Mouse (Mus musculus): ENCODE measurements around the gene Prr13. TPM values are rescaled to one million over a fixed set of nuclear protein-coding genes. Genes with fewer than 3 reads are reported as not detected.
A peak's percentile ranks its signal among the peaks of the same experiment; 100 is the strongest.

Prr13 gene
- polyA plus RNA-seq, 1 experiment from 2014 or later: 86.1 TPM

DNA sequence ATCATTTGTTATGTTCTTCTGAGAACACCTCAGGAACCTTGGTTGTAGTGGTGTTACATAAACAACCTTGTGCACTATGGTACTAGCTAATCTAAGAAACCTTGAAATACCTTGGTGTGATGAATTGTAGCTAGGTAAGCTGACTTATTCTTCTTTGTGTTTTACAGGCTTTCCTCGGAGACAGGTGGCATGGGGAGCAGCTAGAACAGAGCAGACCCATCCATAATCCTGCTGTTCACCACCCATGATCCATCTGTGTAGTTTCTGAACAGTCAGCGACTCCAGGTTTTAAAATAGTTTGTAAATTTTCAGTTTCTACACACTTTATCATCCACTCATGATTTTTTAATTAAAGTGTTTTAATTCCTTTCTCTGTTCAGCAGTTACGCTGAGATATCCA is 39.5 kb downstream of the Prr13 start:
- 88% methylated on average over 3 of the region's 3 CpGs for WGBS
- Histone ChIP-seq H3K27ac (no peak overlapping the region), H3K27me3 (no peaks in the 10 kb centered on the region), H3K4me2 (no peak overlapping the region), H3K36me3 (peaks cover 98% of the 10 kb centered on the region), H3K9ac (no peak overlapping the region), H3K4me1 (no peaks in the 10 kb centered on the region; the same call in 1 of the 2 replicates), H3K4me3 (replicated peaks) (no peak overlapping the region), H3K9me3 (replicated peaks) (no peaks in the 10 kb centered on the region)
- no peak for ATAC-seq (replicated peaks; ENCODE audit: low FRiP score)

DNA sequence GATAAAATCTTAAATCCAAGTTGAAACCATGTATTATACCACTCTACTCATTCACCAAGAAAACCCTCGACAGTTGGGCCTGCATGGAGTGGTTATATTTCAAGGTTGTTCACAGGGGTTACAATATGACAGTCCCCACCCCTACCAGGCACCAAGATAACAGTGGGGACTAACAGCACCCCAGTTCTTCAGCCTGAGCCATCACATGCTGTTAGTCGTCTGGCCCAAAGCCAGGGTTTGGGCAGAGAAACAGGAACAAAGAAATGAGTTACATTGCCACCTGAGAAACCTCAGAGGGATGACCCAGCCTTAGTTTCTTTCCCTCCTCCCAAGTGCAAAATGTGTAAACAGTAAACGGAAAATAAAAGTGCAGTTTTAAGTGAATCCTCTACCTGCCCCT is 40.5 kb downstream of the Prr13 start:
- no peak overlapping the region for H3K27ac ChIP-seq
- no peaks in the 10 kb centered on the region for H3K9me3 ChIP-seq (replicated peaks)
- no peak overlapping the region for H3K4me3 ChIP-seq (replicated peaks)
- H3K9ac ChIP-seq: no peak overlapping the region
- no peak overlapping the region for H3K4me2 ChIP-seq
- WGBS: 73% methylated on average over 3 of the region's 3 CpGs
- no peaks in the 10 kb centered on the region; the same call in 1 of the 2 replicates for H3K4me1 ChIP-seq
- ATAC-seq (replicated peaks; ENCODE audit: low FRiP score): no peak
- no peaks in the 10 kb centered on the region for H3K27me3 ChIP-seq
- H3K36me3 ChIP-seq: peaks cover 98% of the 10 kb centered on the region

DNA sequence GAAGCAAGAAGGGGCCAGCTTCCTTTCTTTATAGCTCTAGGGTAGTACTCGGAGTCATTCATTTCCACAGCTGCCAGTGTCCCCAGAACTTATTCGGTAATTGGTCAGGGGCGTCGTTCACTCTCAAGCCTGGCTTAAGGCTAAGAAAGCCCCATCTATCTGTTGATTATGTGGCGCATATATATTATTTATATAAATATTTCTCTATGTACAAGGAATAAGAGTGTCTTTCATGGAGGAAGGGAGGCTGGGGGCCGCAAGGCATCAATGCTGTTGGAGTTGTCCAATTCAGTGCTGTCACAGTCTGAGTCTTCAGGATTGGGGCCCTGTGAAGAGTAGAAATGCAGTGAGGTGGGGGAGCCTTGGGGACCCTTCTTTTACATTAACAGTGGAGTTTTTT is 41.0 kb downstream of the Prr13 start:
- Histone ChIP-seq H3K9me3 (replicated peaks) (no peaks in the 10 kb centered on the region), H3K36me3 (peaks cover 98% of the 10 kb centered on the region), H3K4me1 (peaks cover under 1% of the 10 kb centered on the region), H3K9ac (no peak overlapping the region), H3K4me2 (no peak overlapping the region), H3K27ac (no peak overlapping the region), H3K27me3 (no peaks in the 10 kb centered on the region), H3K4me3 (replicated peaks) (no peak overlapping the region)
- ATAC-seq (replicated peaks; ENCODE audit: low FRiP score): no peak
- WGBS: 85% methylated on average over 6 of the region's 6 CpGs

DNA sequence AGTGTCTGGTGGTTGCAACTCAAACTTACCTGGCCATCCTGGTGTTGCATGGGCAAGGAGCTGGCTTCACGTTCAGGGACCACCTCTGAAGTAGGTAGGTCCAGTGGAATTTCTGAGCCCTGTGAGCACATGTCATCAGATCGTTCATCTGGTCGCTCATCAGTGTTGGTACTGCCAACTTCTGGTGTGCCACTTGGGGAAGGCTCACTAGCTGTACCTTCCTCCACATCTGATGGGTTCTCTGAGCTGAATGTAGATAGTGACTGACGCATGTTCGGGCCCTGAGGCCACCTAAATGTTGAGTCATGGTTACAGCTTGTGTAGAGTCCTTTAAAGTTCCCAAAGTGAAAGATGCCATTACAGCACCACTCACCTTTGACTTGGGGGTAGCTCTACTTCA is 41.7 kb downstream of the Prr13 start:
- Histone ChIP-seq H3K4me1 (peaks cover 7% of the 10 kb centered on the region), H3K9me3 (replicated peaks) (no peaks in the 10 kb centered on the region), H3K4me2 (no peak overlapping the region), H3K27ac (no peak overlapping the region), H3K36me3 (peaks cover 97% of the 10 kb centered on the region), H3K9ac (no peak overlapping the region), H3K27me3 (no peaks in the 10 kb centered on the region), H3K4me3 (replicated peaks) (no peak overlapping the region)
- no peak for ATAC-seq (replicated peaks; ENCODE audit: low FRiP score)
- 87% methylated on average over 5 of the region's 5 CpGs for WGBS

DNA sequence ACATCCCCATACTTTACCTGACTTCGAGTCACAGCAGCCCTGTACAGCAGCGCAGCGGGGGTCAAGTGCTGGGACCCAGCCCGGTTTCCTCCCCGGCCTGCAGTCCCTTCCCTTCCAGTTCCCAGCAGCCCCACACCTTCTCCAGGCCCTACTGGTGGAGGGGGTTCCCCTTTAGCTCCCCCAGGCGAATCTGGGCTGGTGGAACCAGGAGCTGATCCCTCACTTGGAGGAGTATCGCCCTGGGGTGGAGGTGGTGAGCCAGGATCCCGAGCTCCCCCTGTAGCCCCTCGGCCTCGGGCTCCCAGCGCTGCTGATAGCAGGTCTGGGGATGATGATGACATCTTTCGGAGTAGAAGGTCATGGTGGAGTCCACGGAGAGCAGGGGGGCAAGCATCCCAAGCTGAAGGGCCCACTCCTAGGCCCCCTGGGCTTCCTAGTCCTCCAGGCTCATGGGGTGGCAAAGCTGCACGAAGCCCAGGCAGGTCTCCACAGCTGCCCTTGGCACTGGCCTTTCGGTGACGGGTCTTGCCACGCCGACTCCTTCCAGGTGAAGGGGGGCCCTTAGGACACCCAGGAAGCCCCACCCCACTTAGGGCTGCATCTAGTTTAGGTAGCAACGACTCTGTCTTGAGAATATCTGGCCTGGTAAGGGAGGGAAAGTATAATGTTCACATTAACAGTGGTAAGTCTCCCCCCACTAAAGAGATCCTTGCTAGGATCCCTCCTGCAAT is 42.4 kb downstream of the Prr13 start:
- Histone ChIP-seq H3K9ac (0 out of 2 replicates have a peak overlapping the region, but pooled peaks have one; percentile 0), H3K4me3 (replicated peaks) (no peak overlapping the region), H3K27ac (no peak overlapping the region), H3K9me3 (replicated peaks) (no peaks in the 10 kb centered on the region), H3K4me2 (no peak overlapping the region), H3K36me3 (peaks cover 90% of the 10 kb centered on the region), H3K4me1 (peaks cover 14% of the 10 kb centered on the region), H3K27me3 (no peaks in the 10 kb centered on the region)
- no peak for ATAC-seq (replicated peaks; ENCODE audit: low FRiP score)
- 85% methylated on average over 19 of the region's 19 CpGs for WGBS

DNA sequence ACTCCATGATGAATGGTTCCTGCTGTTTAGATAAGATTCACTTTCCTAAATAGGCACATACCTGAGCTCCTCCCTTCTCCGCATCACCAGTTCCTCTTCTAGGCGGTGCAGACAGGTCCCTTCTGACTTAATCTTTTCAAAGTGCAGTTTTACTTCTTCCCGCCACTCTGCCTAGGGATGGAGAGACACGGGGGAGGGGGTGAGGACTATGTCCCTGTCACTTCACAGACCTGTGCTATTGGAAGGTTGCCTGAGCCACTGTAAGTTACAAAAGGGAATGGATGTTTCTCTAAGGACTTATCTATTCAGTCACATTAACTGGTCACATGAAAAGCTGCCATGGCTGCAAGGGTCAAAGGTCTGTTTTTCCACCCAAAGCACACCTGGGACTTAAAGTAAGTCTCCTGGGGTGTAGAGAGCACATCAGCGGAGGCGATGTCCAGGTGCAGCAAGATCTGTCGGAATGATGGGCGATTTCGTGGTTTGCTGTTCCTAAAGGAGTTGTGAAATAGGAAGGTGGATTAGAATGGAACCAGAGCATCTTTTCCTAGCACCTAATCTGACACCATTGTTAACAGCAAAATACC is 43.5 kb downstream of the Prr13 start:
- 62% methylated on average over 9 of the region's 9 CpGs for WGBS
- H3K4me2 ChIP-seq: no peak overlapping the region
- no peaks in the 10 kb centered on the region for H3K27me3 ChIP-seq
- peaks cover 83% of the 10 kb centered on the region for H3K36me3 ChIP-seq
- no peak overlapping the region for H3K9ac ChIP-seq
- H3K4me3 ChIP-seq (replicated peaks): no peak overlapping the region
- ATAC-seq (replicated peaks; ENCODE audit: low FRiP score): 0 out of 2 replicates have a peak, but pooled peaks have one; percentile 18
- H3K27ac ChIP-seq: no peak overlapping the region
- no peaks in the 10 kb centered on the region for H3K9me3 ChIP-seq (replicated peaks)
- peaks cover 18% of the 10 kb centered on the region for H3K4me1 ChIP-seq

DNA sequence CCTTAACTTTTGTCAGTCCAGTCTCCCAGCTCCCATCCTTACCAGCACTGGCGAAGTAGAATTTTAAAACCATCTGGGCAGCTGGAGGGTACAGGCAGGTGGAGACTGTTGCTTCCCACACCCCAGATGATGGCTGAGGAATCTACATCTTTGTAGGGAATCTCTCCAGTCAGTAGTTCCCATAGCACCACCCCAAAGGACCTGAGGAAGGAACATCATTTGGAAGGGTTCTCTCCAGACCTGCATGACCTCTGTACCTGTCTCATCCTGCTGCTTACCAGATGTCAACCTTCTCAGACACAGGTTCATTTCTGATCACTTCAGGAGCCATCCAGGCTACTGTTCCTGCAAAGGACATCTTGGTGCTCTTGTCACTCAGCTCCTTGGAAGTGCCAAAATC is 44.6 kb downstream of the Prr13 start, which contains the start of gene Gm10337:
Gene Gm10337, plus strand, starts transcription at position 276 of the 400 bp plus-strand sequence.
- H3K4me3 ChIP-seq (replicated peaks): no peak within 1 kb of the TSS
- no peaks in the 10 kb centered on the region for H3K27me3 ChIP-seq
- ATAC-seq (replicated peaks; ENCODE audit: low FRiP score): no peak
- H3K27ac ChIP-seq: no peak within 1 kb of the TSS
- H3K4me1 ChIP-seq: peaks cover 18% of the 10 kb centered on the region
- no peak within 1 kb of the TSS for H3K9ac ChIP-seq
- WGBS: 92% methylated on average over 1 of the region's 1 CpGs
- no peaks in the 10 kb centered on the region for H3K9me3 ChIP-seq (replicated peaks)
- no peak within 1 kb of the TSS for H3K4me2 ChIP-seq
- H3K36me3 ChIP-seq: peaks cover 75% of the 10 kb centered on the region

DNA sequence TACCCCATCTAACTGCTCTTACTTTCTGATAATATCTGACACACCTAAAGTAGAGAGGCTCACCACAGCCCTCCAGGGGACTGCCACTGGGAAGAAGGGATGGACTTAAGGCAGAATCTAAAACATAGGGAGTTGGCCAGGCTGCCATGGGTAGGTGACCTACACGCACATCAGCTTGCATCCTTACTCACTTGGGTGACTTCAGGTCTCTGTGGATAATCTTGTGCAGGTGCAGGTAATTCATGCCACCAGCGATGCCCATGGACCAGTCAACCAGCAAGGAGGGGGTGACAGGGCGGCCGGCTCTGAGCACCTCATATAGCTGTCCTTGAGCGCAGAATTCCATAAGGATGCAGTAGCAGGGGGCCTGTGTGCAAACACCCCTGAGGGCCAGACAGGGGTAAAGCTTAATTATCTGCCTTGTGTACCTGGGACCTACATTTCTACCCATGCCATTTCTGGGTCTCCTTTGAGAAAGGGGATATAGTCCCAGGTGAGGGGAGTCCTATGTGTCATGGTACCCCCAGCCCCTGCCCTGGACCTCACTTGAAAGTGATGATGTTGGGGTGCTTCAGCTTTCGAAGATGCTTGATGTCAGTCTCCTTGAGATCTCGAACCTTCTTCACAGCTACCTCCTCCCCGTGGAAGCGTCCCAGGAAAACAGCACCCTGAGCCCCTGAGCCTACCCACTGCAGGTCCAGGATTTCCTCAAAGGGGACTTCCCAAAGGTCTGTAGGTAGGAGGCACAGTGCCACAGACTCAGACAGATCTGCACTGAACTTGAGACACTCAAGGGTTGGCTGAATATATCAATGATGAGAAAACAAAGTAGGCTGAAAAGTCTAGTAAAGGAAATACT is 45.3 kb downstream of the Prr13 start:
- Histone ChIP-seq H3K27me3 (no peaks in the 10 kb centered on the region), H3K9ac (no peak overlapping the region), H3K36me3 (peaks cover 69% of the 10 kb centered on the region), H3K27ac (no peak overlapping the region), H3K4me1 (peaks cover 22% of the 10 kb centered on the region), H3K9me3 (replicated peaks) (no peaks in the 10 kb centered on the region), H3K4me3 (replicated peaks) (no peak overlapping the region), H3K4me2 (no peak overlapping the region)
- ATAC-seq (replicated peaks; ENCODE audit: low FRiP score): no peak
- 88% methylated on average over 9 of the region's 9 CpGs for WGBS

DNA sequence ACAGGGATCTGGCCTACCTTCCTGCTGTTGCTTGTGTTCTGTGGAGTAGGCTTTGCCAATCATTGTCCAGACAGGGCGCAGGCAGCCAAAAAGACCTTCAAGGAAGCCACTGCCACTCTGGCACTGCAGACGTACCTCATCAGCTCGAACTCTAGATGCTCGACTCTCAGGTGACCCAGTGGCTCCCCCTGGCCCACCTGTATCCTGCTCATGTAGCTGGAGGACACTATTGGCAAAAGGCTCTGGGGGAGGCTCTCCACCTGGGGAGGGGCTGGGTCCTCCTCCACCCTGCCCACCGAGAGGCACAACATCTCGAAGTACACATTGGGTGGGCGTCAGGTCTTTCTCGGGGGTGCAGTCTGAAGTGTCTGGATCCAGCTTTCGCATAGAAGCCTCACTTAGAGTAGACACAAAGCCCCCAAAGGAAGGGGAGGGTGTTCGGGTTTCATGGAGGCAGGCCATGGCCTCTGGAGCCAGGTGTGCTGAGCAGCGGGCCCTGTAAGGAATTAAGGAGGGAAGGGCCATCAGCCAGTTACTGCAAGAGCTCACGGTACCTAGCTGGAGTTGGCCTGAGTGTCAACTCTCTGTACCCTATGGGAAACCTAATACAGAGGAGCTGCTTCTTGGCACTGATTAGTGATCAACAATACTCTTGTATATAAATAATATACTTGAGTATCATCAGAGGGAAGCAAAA is 46.4 kb downstream of the Prr13 start:
- H3K27me3 ChIP-seq: no peaks in the 10 kb centered on the region
- H3K9me3 ChIP-seq (replicated peaks): no peaks in the 10 kb centered on the region
- no peak overlapping the region for H3K4me3 ChIP-seq (replicated peaks)
- H3K4me2 ChIP-seq: no peak overlapping the region
- WGBS: 66% methylated on average over 12 of the region's 12 CpGs
- ATAC-seq (replicated peaks; ENCODE audit: low FRiP score): no peak
- H3K9ac ChIP-seq: no peak overlapping the region
- peaks cover 59% of the 10 kb centered on the region for H3K36me3 ChIP-seq
- H3K27ac ChIP-seq: no peak overlapping the region
- H3K4me1 ChIP-seq: peaks cover 32% of the 10 kb centered on the region

DNA sequence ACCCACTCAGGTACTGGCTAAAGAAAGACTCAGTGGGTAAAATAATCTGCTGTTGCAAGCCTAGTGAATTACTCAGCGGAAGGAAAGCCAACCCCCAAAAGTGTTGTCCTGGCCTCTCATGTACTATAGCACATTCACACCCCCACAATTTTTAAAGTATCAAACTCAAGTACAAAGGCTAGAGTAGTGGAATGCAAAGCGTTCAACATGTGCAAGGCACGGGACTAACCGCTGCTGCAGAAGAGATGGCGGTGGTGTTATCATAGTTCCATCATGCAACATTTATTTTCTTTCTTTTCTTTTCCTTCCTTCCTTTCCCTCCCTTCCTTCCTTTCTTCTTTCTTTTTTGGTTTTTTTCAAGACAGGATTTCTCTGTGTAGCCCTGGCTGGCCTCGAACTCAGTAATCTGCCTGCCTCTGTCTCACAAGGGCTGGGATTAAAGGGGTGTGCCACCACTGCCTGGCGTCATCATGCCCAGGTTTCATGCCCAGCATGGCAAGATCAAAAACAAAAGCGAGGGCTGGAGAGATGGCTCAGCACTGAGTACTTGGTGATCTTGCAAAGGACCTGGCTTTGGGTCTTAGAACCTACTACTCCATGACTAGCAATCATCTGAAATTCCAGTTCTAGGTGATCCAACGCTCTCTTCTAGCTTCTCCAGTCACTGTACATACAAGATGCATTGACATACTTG is 47.1 kb downstream of the Prr13 start:
- Histone ChIP-seq H3K4me1 (peaks cover 39% of the 10 kb centered on the region), H3K27me3 (no peaks in the 10 kb centered on the region), H3K36me3 (peaks cover 52% of the 10 kb centered on the region), H3K4me3 (replicated peaks) (no peak overlapping the region), H3K9me3 (replicated peaks) (no peaks in the 10 kb centered on the region), H3K4me2 (no peak overlapping the region), H3K9ac (no peak overlapping the region), H3K27ac (peak overlapping the region; percentile 59)
- WGBS: 77% methylated on average over 9 of the region's 9 CpGs
- no peak for ATAC-seq (replicated peaks; ENCODE audit: low FRiP score)

DNA sequence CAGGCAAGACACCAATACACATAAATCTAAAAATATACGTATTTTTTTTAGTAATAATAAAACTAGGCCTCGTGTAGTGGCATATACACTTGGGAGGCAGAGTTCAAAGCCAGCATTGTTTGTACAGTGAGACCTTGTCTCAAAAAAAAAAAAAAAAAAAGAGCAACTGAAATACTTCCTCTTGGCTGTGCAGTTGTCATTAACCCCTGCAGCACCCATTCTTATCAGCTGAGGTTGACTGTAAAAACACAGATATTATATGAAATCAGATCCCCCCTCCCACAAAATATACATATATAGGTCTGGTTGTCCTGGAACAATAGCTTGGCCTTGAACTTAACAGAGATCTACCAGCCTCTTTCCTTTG is 47.6 kb downstream of the Prr13 start:
- WGBS: 17% methylated on average over 2 of the region's 2 CpGs
- Histone ChIP-seq H3K9ac (no peak overlapping the region), H3K27ac (no peak overlapping the region), H3K27me3 (no peaks in the 10 kb centered on the region), H3K36me3 (peaks cover 46% of the 10 kb centered on the region), H3K9me3 (replicated peaks) (no peaks in the 10 kb centered on the region), H3K4me3 (replicated peaks) (no peak overlapping the region), H3K4me1 (peaks cover 45% of the 10 kb centered on the region), H3K4me2 (no peak overlapping the region)
- ATAC-seq (replicated peaks; ENCODE audit: low FRiP score): no peak

All from kidney, embryonic 15.5 days (tissue).